Mouse (Mus musculus): Measurements from ENCODE around the gene Cacna1f.

Gene Cacna1f

GRCm38 (mm10) chrX:7635101-7635500, 28.2 kb downstream of the Cacna1f start:
- DNase-seq = no peak

DNA sequence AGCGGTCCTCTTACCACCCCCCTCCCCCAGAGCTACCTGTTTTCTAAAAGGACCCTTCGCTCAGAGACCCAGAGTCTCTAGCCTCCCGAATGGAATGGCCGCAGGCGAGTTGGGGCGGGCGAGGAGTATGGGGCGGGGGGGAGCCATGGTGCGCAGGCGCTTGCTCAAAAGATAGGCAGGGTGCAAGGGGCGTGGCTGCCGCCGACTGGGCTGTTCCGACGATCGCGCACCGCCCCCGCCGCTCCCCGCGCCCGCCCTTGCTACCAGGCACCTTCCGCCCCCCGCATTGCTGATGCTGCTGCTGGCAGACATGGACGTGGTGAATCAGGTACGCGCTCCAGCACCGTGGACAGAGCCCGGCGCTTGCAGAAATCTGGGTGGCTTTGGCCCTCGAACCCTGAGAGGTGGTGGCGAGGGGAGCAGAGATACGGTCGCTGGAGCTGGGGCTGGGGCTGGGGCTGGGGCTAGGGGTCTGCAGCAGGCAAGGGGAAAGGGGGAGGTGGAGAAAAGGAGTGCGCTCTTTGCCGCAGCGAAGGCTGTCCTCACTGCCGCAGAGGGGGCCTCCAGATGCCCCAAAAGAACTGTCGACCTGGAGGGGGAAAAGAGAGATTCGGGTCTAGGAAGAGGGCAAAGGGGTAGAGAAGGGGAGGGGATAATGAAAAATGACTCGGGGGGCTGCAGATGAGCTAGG, 31.7 kb downstream of the Cacna1f start, which contains the start of gene Syp:
Gene Syp, plus strand, starts transcription at position 71 of the 691 bp plus-strand sequence.
- DNase-seq = peak; percentile 75

GRCm38 (mm10) chrX:7639536-7640325, 32.8 kb downstream of the Cacna1f start:
- DNase-seq = no peak

DNA sequence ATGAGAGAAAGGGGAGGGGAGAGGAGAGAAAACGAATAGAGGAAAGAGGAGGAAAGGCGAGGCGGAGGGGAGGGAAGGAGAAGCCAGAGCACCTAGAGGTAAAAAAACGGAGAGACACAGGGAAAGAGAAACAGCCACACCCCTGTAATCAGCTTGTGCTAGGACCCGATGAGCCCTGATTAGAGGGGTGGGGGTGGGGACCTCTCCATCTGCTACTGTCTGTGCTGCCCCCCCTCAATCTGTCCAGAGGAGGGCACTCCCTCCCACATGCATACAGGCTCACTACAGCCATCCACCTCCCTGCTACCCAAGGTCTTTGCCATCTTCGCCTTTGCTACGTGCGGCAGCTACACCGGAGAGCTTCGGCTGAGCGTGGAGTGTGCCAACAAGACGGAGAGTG, 33.9 kb downstream of the Cacna1f start:
- DNase-seq = no peak

- DNase-seq = peak; percentile 80
These were observed 38.5 kb downstream of the Cacna1f start for GRCm38 (mm10) chrX:7645349-7645748.

DNA sequence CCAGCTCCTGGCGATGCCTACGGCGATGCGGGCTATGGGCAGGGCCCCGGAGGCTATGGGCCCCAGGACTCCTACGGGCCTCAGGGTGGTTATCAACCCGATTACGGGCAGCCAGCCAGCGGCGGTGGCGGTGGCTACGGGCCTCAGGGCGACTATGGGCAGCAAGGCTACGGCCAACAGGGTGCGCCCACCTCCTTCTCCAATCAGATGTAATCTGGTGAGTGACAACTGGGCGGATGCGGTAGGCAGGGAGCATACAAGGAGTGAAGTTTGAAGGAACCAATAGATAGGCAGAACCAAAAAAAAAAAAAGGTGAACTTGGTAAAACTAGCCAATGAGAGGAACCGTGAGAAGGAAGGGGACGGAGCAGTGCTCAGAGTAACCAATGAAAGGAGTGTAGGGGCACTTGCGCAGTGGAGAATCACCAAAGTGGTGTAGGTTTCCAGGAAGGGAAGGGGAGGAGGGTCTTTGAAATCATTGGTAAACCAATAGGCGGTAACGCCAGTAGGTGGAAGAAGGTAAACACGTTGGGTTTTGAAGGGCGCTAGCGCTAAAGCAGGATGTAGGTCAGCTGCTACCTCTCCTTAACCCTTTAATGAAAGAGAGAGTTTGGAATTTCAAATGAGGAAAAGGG, 41.9 kb downstream of the Cacna1f start:
- DNase-seq = peak; percentile 95

DNA sequence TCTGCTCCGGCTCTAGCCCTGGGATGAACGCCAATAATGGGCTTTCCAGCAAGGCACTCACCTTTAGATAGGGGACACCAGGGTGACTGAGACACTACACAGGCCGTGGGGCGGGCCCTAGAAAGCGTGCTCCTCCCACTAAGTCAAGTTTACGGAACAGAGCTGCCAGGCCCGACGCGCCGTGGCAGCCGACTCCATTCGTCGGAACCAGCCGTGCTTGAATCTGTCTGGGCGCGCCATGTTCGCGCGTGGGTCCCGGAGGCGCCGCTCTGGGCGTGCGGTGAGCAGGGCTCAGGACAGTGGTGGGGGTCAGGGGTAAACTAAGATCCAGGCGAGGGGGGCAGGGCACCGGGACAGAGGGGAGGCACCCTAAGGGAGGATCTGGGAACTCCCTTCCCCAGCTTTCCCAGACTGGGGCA, 50.3 kb downstream of the Cacna1f start, which contains the start of gene Prickle3:
Gene Prickle3, plus strand, starts transcription at position 40 of the 419 bp plus-strand sequence.
- peak; percentile 64 for DNase-seq

DNA sequence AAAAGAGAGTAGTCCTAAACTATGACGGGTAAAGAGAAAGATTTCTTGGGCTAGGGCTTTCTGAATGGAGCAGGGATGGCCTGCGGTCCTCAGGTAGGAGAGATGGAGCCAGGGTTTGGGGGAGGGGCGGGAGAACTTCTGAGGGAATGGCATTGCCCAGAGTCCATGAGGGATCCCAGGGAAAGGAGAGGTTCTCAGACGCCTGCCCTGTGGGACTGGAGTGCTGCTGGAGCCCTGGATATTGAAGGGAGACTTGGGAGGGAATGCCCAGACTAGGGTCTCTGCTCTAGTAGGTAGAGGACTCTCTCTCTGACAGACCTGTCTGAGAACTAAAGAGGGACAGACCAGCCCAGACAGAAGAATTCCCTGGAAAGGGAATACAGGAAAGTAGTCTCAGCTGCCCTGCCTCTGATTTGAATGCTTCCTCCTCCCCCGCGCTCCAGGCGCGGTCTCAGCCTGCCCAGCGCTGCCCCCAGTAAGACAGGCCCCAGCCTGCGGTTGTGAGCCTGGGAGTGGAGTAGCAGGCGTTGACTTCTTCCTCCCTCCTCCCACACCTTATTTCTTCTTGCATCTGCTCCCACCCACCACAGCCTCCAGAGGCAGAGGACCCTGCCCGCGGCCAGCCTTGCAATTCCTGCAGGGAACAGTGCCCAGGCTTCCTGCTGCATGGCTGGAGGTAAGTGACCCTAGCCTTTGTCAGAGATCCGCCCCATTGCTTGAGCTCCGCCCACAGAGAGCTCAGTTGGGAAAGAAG, 51.3 kb downstream of the Cacna1f start:
- peak; percentile 59 for DNase-seq

GRCm38 (mm10) chrX:7658785-7659589, 52.1 kb downstream of the Cacna1f start:
- peak; percentile 54 for DNase-seq

GRCm38 (mm10) chrX:7661086-7661485, 54.2 kb downstream of the Cacna1f start:
- DNase-seq = no peak

DNA sequence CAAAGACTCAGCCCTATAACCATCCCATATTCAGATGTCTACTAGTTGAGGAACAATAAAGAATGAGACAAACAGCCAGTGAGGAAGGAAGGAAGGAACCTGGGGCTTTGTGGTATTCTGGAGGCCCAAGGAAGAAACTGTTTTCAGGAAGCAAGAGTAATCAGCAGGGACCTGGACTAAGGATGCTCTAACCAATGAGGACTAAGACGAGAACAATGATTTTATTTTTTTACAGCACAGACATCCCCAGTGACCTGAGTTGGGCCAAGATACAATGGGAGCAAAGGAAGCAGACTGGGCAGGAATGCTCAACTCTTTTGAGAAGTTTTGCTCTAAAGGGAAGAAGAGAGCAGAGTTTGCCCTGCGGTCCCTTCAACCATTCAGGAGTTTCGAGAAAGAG, 56.1 kb downstream of the Cacna1f start:
- DNase-seq = no peak

DNA sequence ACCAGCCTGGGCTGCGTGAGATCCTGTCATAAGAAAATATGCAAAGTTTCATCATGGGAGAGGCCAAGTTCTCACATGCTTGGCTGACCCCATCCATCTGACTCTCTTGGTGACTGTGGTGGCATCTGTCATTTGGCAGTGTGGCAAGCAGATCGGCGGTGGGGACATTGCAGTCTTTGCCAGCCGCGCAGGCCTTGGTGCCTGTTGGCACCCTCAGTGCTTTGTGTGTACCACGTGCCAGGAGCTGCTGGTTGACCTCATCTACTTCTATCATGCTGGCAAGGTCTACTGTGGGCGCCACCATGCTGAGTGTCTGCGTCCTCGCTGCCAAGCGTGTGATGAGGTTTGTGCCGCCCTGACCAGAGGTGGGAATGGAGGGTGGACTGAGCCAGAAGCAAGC, 57.9 kb downstream of the Cacna1f start:
- no peak for DNase-seq

DNA sequence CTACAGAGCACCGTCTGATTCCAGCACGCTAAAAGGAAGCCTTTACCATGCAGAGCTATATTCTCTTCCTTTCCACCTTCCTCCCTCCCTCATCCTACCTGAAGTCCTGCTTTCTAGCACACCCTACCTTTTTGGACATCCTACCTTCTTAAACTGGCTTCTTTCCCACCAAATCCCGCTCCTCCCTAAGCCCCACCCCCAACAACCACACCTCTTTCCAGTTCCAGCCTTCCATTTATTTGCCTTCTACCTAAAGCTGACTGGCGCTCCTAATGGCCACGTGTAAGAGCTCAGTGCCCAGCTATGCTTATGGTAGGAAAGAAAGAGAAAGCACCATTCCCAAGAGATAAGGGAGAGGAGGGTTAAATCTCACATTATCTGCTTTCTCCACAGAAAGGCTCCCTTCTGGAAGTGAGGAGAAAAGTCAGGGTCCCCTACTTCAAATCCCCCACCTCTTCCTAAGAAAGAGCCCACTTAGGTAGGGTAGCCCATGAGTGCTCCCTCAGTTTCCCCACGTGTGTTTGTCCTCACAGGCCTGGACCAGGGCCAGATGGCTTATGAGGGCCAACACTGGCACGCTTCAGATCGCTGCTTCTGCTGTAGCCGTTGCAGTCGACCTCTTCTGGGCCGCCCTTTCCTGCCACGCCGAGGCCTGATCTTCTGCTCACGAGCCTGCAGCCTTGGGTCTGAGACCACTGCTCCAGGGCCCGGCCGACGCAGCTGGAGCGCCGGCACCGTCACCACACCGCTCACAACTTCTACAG, 59.0 kb downstream of the Cacna1f start:
- DNase-seq = no peak

- peak; percentile 61 for DNase-seq
These were observed 63.6 kb downstream of the Cacna1f start for GRCm38 (mm10) chrX:7670390-7670881.

DNA sequence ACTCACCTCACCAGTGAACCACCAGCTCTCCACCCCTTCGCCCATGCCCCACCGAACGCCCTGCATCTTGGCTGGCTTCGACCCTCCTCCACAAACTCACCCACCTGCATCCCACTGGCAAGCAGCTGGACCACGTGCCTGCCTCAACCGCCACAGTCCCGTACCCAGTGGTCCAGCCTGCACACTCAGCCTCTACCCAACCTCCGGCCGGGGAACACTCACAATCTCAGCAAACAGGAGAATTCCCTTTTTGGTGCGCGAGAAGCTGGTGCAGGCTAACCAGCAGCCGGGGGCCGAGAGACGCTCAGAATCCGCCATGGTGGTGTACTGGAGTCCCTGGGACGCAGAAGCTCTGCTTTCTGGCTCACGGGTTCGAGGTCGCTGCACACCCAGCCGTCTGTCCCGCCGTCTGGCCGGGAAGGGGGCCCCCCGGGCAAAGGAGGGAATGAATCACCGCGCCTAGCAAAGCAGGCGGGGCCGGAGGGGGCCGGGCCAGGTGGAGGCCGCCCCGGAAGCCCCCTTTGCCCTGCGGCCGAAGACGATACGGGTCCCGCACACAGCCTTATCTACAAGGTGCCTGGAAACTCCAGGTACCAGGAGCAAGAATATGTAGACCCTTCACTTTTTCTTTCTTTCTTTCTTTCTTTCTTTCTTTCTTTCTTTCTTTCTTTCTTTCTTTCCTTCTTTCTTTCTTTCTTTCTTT, 64.2 kb downstream of the Cacna1f start, which contains the start of gene Plp2:
Gene Plp2, minus strand, starts transcription at position 470 of the 703 bp plus-strand sequence.
- peak; percentile 13 for DNase-seq

- peak; percentile 19 for DNase-seq
These were observed 65.9 kb downstream of the Cacna1f start for GRCm38 (mm10) chrX:7672739-7673138.

DNA sequence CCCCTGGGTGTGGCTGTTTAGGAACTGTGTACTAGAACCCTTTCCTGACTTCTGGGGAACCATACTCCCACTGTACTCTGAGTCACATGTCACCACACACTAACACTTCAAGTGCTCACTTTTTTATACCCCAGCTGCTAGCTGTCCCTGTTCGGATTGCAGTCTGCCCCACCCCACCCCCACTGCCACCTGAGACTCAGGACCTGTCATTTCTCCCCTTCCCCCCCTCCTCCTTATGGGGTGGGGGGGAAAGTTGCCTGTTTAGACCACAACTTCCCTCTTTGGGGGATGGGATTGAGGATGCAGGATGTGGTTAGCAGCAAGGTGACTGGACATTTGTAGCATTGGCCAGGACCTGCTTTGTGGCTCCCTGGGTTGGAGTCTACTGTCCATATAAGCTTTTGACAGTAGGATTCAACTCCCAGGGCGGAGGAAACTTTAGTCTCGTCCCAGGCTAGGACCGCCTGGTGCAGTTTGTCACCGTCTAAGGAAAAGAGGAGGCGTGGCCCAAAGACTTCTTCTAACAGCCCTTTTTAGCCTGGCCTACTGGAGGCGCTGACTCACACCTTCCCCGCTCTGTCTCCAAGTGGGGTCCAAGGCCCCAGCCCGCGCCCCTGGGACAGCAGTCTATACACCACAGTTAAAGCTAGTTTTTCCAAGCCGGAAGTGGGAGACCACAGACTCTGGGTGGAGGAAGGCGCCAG, 66.8 kb downstream of the Cacna1f start:
- no peak for DNase-seq

- peak; percentile 35 for DNase-seq
These were observed 67.6 kb downstream of the Cacna1f start for GRCm38 (mm10) chrX:7674284-7675000.

DNA sequence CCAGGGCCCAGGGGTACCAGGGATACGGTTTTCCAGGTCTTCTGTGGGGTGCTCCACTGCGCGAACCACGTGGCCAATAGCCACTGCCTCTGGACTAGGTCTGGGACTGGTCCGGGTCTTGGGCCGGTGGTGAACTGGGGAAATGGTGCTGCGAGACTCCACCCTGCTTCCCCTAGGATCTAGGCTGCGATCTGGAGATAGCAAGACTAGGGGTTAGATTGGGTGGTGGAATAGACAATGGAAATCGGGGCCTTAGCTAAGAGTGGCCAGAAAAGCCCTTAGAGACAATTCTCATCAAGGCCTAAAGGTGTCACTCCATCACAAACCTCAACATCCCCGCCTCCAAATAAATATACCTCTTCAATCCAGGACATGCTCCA, 68.1 kb downstream of the Cacna1f start:
- no peak for DNase-seq

Data from kidney, adult 11 months (tissue).